Comparison of ENCODE assay signal across 8 mouse cellular contexts in genomic region chr14:26491150-26491549, GRCm38 (mm10). TPM values are rescaled to one million over a fixed set of nuclear protein-coding genes. Genes with fewer than 3 reads are reported as not detected.
DNase-seq lines count a peak whose midpoint lies in the region; ATAC-seq and TF ChIP-seq lines count a peak whose summit lies in the region.

No protein-coding gene starts in this region.

- TF ChIP-seq EP300 in liver, embryonic 14.5 days (IDR thresholded peaks at IDR 0.05; ENCODE audit: low read depth) = no peak

- H3K4me2 ChIP-seq in liver, embryonic 14.5 days (ENCODE audit: low read depth) = no peak overlapping the region

- DNase-seq in CD4-positive, CD25-positive, alpha-beta regulatory T cell, adult 2 months (ENCODE audit: low read depth, low spot score) = peak; percentile 84
- DNase-seq in heart, adult 18-20 months = peak; percentile 72 to 87
- peak; percentile 84 for DNase-seq in kidney, postnatal 10 days
- DNase-seq in liver, embryonic 14.5 days (ENCODE audit: low read depth in 3 of 3, low spot score in 3 of 3) = peak; percentile 37 to 56 (median 44)
- DNase-seq in ovary, postnatal 14 days (ENCODE audit: low spot score) = peak; percentile 66
- DNase-seq in thymus, postnatal 0 days (ENCODE audit: low spot score) = peak; percentile 77

- 19% methylated on average over 2 of the region's 2 CpGs for whole genome bisulfite sequencing in liver, embryonic 14.5 days (ENCODE audit: insufficient replicate concordance)

- H3K4me3 ChIP-seq in liver, embryonic 14.5 days (ENCODE audit: insufficient read depth in 1 of 2, low read depth in 2 of 2, low read length in 2 of 2) = no peak overlapping the region

- H3K27me3 ChIP-seq in liver, embryonic 14.5 days (ENCODE audit: control insufficient read depth, insufficient read depth, low read length) = no peaks in the 10 kb centered on the region

- no peaks in the 10 kb centered on the region for H3K9me3 ChIP-seq in liver, embryonic 14.5 days (ENCODE audit: control insufficient read depth, low read length)

- H3K36me3 ChIP-seq in liver, embryonic 14.5 days (replicated peaks; ENCODE audit: control insufficient read depth, insufficient read depth, low read depth) = no peaks in the 10 kb centered on the region

- no peak overlapping the region for H3K9ac ChIP-seq in liver, embryonic 14.5 days (replicated peaks)

- no peak overlapping the region for H3K27ac ChIP-seq in liver, embryonic 14.5 days

- no peaks in the 10 kb centered on the region for H3K4me1 ChIP-seq in liver, embryonic 14.5 days (replicated peaks; ENCODE audit: control insufficient read depth in 2 of 2, insufficient read depth in 2 of 2, low read length in 1 of 2)

- peak; percentile 88 for TF ChIP-seq CTCF in liver, embryonic 14.5 days (IDR thresholded peaks at IDR 0.05; ENCODE audit: low read depth)

- peak; percentile 94 for ATAC-seq in activated CD4-positive, CD25-positive, alpha-beta regulatory T cell, adult 4 months
- peak; percentile 99 for ATAC-seq in common myeloid progenitor, adult 5-6 weeks (replicated peaks; ENCODE audit: low read depth, poor library complexity, severe bottlenecking)
- ATAC-seq in liver, embryonic 14.5 days (ENCODE audit: insufficient read depth) = peak; percentile 69

RNA-seq across cellular contexts. Expression of gene Slmap, which starts 43.6 kb away (rescaled TPM):
- 10 to 100 TPM; 14.7 to 20.5 TPM for polyA plus RNA-seq in activated CD4-positive, CD25-positive, alpha-beta regulatory T cell, adult 4 months (2017; shearing (Covaris generic))
- total RNA-seq in common myeloid progenitor, adult 5-6 weeks (2017) = 82.0 and 97.4 TPM in 2 replicates
- 100 to 1,000 TPM; 233 to 263 TPM for total RNA-seq in heart, adult 18-20 months (2021)
- 7.6 and 10.4 TPM in 2 replicates for polyA plus RNA-seq in liver, embryonic 14.5 days (2012; rRNA removed)
- polyA plus RNA-seq in liver, embryonic 14.5 days (2014; fragmentation: Nextera tagmentation; extraction: Ambion mirVana) = 9.5 and 12.9 TPM in 2 replicates
- 16.8 and 19.6 TPM in 2 replicates for polyA plus RNA-seq in thymus, postnatal 0 days (2015; fragmentation: Nextera tagmentation; extraction: Ambion mirVana)
